Mouse (Mus musculus): ENCODE data around the gene Col4a3bp. TPM values are rescaled to one million over a fixed set of nuclear protein-coding genes. Genes with fewer than 3 reads are reported as not detected.

Gene Col4a3bp
- total and polyA plus RNA-seq, 3 experiments = 7.0 to 14.8 (median 11.9) TPM

- dilution Hi-C loops (cut with MboI; ENCODE audit: extremely low pct_ligation_motif_present, extremely low pct_unique_long_range_greater_than_20kb, low sequenced_read_pairs) (no loop called here), in situ Hi-C loops (cut with MboI; ENCODE audit: low pct_ligation_motif_present, low pct_unique_long_range_greater_than_20kb, low sequenced_read_pairs) (no loop called here)
- no peak for DNase-seq (ENCODE audit: extremely low read depth)
- Histone ChIP-seq H3K4me3 (replicated peaks in 1 of 3; ENCODE audit: low read depth in 2 of 3, low read length in 2 of 3, poor library complexity in 1 of 3) (no peak overlapping the region), H3K9ac (ENCODE audit: insufficient read depth, low read depth) (no peak overlapping the region), H3K9me3 (replicated peaks; ENCODE audit: low read length) (no peaks in the 10 kb centered on the region), H3K79me2 (replicated peaks; ENCODE audit: control insufficient read depth, extremely low read depth, insufficient read depth, poor library complexity, severe bottlenecking) (no peaks in the 10 kb centered on the region), H3K27ac (ENCODE audit: insufficient read depth, low read depth) (no peak overlapping the region), H3K27me3 (replicated peaks) (no peaks in the 10 kb centered on the region), H3K36me3 (replicated peaks in 1 of 2; ENCODE audit: control insufficient read depth in 1 of 2, insufficient read depth in 1 of 2, low read length in 1 of 2) (peaks cover 21 to 59% of the 10 kb centered on the region in 2 experiments), H3K4me2 (ENCODE audit: insufficient read depth, low read depth, poor library complexity, severe bottlenecking) (no peak overlapping the region), H3K4me1 (ENCODE audit: control insufficient read depth in 1 of 2, insufficient read depth in 2 of 2) (peaks cover 5 to 16% of the 10 kb centered on the region in 2 experiments)
- TF ChIP-seq TCF12 (IDR thresholded peaks at IDR 0.05; ENCODE audit: low read depth, low read length) = no peak
- no peak for TF ChIP-seq KAT2A (IDR thresholded peaks at IDR 0.05; ENCODE audit: insufficient replicate concordance, low read length)
- TF ChIP-seq PAX5 (IDR thresholded peaks at IDR 0.05; ENCODE audit: low read length) = no peak
- TF ChIP-seq BHLHE40 (IDR thresholded peaks at IDR 0.05; ENCODE audit: low read depth, low read length) = no peak
- no peak for TF ChIP-seq E2F4 (IDR thresholded peaks at IDR 0.05; ENCODE audit: insufficient replicate concordance, low read depth, low read length)
- no peak for TF ChIP-seq NELFE (IDR thresholded peaks at IDR 0.05; ENCODE audit: low read depth, low read length)
- TF ChIP-seq TBP (conservative IDR thresholded peaks at IDR 0.05; ENCODE audit: low read depth, low read length) = no peak
- no peak for TF ChIP-seq POLR2A (IDR thresholded peaks at IDR 0.05; ENCODE audit: low read depth, low read length)
Observed at GRCm38 (mm10) chr13:96505661-96506060, 36.8 kb upstream of the Col4a3bp start.

GRCm38 (mm10) chr13:96506313-96506712 is 36.1 kb upstream of the Col4a3bp start:
- H3K4me3 ChIP-seq (replicated peaks in 1 of 3; ENCODE audit: low read depth in 2 of 3, low read length in 2 of 3, poor library complexity in 1 of 3) = no peak overlapping the region

DNA sequence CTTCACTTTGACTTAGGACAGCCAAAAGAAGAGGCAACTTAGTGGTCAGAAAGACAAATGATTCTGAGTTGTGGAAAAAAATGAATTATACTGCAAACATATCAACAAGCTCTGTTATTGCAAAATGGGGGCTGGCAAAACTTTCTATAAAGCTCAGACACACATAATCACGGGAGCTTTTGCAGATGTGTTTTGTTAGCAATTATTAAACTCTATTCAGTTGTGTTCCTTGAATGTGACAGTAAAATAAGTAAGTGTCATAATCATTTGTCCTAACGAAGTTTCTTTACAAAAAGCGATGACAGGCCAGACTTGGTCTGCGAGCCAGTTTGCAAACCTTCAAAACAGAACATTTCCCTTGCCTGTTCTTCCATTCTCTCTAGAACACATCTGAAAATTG is 34.9 kb upstream of the Col4a3bp start:
- Histone ChIP-seq H3K79me2 (replicated peaks; ENCODE audit: control insufficient read depth, extremely low read depth, insufficient read depth, poor library complexity, severe bottlenecking) (no peaks in the 10 kb centered on the region), H3K27ac (ENCODE audit: insufficient read depth, low read depth) (no peak overlapping the region), H3K4me3 (replicated peaks in 1 of 3; ENCODE audit: low read depth in 2 of 3, low read length in 2 of 3, poor library complexity in 1 of 3) (no peak overlapping the region), H3K9ac (ENCODE audit: insufficient read depth, low read depth) (no peak overlapping the region), H3K4me2 (ENCODE audit: insufficient read depth, low read depth, poor library complexity, severe bottlenecking) (no peak overlapping the region), H3K4me1 (ENCODE audit: control insufficient read depth in 1 of 2, insufficient read depth in 2 of 2) (peaks cover 7 to 31% of the 10 kb centered on the region in 2 experiments), H3K9me3 (replicated peaks; ENCODE audit: low read length) (no peaks in the 10 kb centered on the region), H3K27me3 (replicated peaks) (no peaks in the 10 kb centered on the region), H3K36me3 (replicated peaks in 1 of 2; ENCODE audit: control insufficient read depth in 1 of 2, insufficient read depth in 1 of 2, low read length in 1 of 2) (peaks cover 20 to 54% of the 10 kb centered on the region in 2 experiments)
- DNase-seq (ENCODE audit: extremely low read depth) = no peak
- dilution Hi-C loops (cut with MboI; ENCODE audit: extremely low pct_ligation_motif_present, extremely low pct_unique_long_range_greater_than_20kb, low sequenced_read_pairs) (no loop called here), in situ Hi-C loops (cut with MboI; ENCODE audit: low pct_ligation_motif_present, low pct_unique_long_range_greater_than_20kb, low sequenced_read_pairs) (no loop called here)
- no peak for TF ChIP-seq ZNF384 (IDR thresholded peaks at IDR 0.05; ENCODE audit: low read depth, low read length)
- no peak for TF ChIP-seq IRF4 (IDR thresholded peaks at IDR 0.05; ENCODE audit: low read depth, low read length)
- TF ChIP-seq NELFE (IDR thresholded peaks at IDR 0.05; ENCODE audit: low read depth, low read length) = no peak
- TF ChIP-seq HCFC1 (IDR thresholded peaks at IDR 0.05; ENCODE audit: low read depth, low read length) = no peak
- no peak for TF ChIP-seq UBTF (IDR thresholded peaks at IDR 0.05; ENCODE audit: low read depth, low read length)
- TF ChIP-seq SIN3A (IDR thresholded peaks at IDR 0.05; ENCODE audit: low read length) = no peak
- no peak for TF ChIP-seq ETS1 (conservative IDR thresholded peaks at IDR 0.05; ENCODE audit: low read depth, low read length)
- no peak for TF ChIP-seq USF2 (conservative IDR thresholded peaks at IDR 0.05; ENCODE audit: low read depth, low read length)
- TF ChIP-seq SMC3 (IDR thresholded peaks at IDR 0.05; ENCODE audit: low read depth, low read length) = no peak
- no peak for TF ChIP-seq CHD2 (IDR thresholded peaks at IDR 0.05; ENCODE audit: low read length)
- TF ChIP-seq ZC3H11A (IDR thresholded peaks at IDR 0.05; ENCODE audit: low read depth, low read length) = no peak
- no peak for TF ChIP-seq MAFK (IDR thresholded peaks at IDR 0.05; ENCODE audit: insufficient replicate concordance, low read length)
- TF ChIP-seq BHLHE40 (IDR thresholded peaks at IDR 0.05; ENCODE audit: low read depth, low read length) = no peak
- TF ChIP-seq ZMIZ1 (IDR thresholded peaks at IDR 0.05; ENCODE audit: low read depth, low read length) = no peak
- no peak for TF ChIP-seq ZKSCAN1 (IDR thresholded peaks at IDR 0.05; ENCODE audit: borderline replicate concordance, low read depth, low read length)
- no peak for TF ChIP-seq GABPA (IDR thresholded peaks at IDR 0.05; ENCODE audit: insufficient replicate concordance, low read depth, low read length)
- no peak for TF ChIP-seq POLR2AphosphoS2 (IDR thresholded peaks at IDR 0.05; ENCODE audit: low read depth, low read length)

More at GRCm38 (mm10) chr13:96506313-96506712, 36.1 kb upstream of the Col4a3bp start:
- no peak overlapping the region for H3K9ac ChIP-seq (ENCODE audit: insufficient read depth, low read depth)
- peaks cover 5 to 22% of the 10 kb centered on the region in 2 experiments for H3K4me1 ChIP-seq (ENCODE audit: control insufficient read depth in 1 of 2, insufficient read depth in 2 of 2)
- H3K79me2 ChIP-seq (replicated peaks; ENCODE audit: control insufficient read depth, extremely low read depth, insufficient read depth, poor library complexity, severe bottlenecking) = no peaks in the 10 kb centered on the region
- TF ChIP-seq ZNF384 (IDR thresholded peaks at IDR 0.05; ENCODE audit: low read depth, low read length) (no peak), PAX5 (IDR thresholded peaks at IDR 0.05; ENCODE audit: low read length) (no peak), MAFK (IDR thresholded peaks at IDR 0.05; ENCODE audit: insufficient replicate concordance, low read length) (no peak), KAT2A (IDR thresholded peaks at IDR 0.05; ENCODE audit: insufficient replicate concordance, low read length) (no peak), CTCF (conservative IDR thresholded peaks at IDR 0.05 in 1 of 2, IDR thresholded peaks at IDR 0.05 in 1 of 2; ENCODE audit: low read depth in 2 of 2, low read length in 2 of 2) (no peak), NRF1 (IDR thresholded peaks at IDR 0.05; ENCODE audit: low read depth, low read length) (no peak), ETS1 (conservative IDR thresholded peaks at IDR 0.05; ENCODE audit: low read depth, low read length) (no peak), NELFE (IDR thresholded peaks at IDR 0.05; ENCODE audit: low read depth, low read length) (no peak), MYC (IDR thresholded peaks at IDR 0.05; ENCODE audit: low read depth, low read length) (no peak), GABPA (IDR thresholded peaks at IDR 0.05; ENCODE audit: insufficient replicate concordance, low read depth, low read length) (no peak), SIN3A (IDR thresholded peaks at IDR 0.05; ENCODE audit: low read length) (no peak), JUN (IDR thresholded peaks at IDR 0.05; ENCODE audit: insufficient read depth, low read depth, low read length) (no peak)
- H3K36me3 ChIP-seq (replicated peaks in 1 of 2; ENCODE audit: control insufficient read depth in 1 of 2, insufficient read depth in 1 of 2, low read length in 1 of 2) = peaks cover 18 to 55% of the 10 kb centered on the region in 2 experiments
- DNase-seq (ENCODE audit: extremely low read depth) = no peak
- in situ Hi-C loops (cut with MboI; ENCODE audit: low pct_ligation_motif_present, low pct_unique_long_range_greater_than_20kb, low sequenced_read_pairs) = no loop called here
- no peaks in the 10 kb centered on the region for H3K27me3 ChIP-seq (replicated peaks)
- no peaks in the 10 kb centered on the region for H3K9me3 ChIP-seq (replicated peaks; ENCODE audit: low read length)
- dilution Hi-C loops (cut with MboI; ENCODE audit: extremely low pct_ligation_motif_present, extremely low pct_unique_long_range_greater_than_20kb, low sequenced_read_pairs) = no loop called here
- no peak overlapping the region for H3K27ac ChIP-seq (ENCODE audit: insufficient read depth, low read depth)
- H3K4me2 ChIP-seq (ENCODE audit: insufficient read depth, low read depth, poor library complexity, severe bottlenecking) = no peak overlapping the region

Measured in CH12.LX (cell line).